Mouse (Mus musculus): ENCODE measurements around the gene Klrb1f. TPM values are rescaled to one million over a fixed set of nuclear protein-coding genes. Genes with fewer than 3 reads are reported as not detected.
A peak's percentile ranks its signal among the peaks of the same experiment; 100 is the strongest.

The Klrb1f gene
- polyA plus RNA-seq, 1 experiment from 2014 or later = 0.34 TPM

- WGBS = 93% methylated on average over 8 of the region's 8 CpGs
- H3K4me2 ChIP-seq = no peak overlapping the region
These were observed 18.1 kb upstream of the Klrb1f start for GRCm38 (mm10) chr6:129027451-129028248.

GRCm38 (mm10) chr6:129030175-129030824 is 15.4 kb upstream of the Klrb1f start:
- Histone ChIP-seq H3K9ac (no peak overlapping the region), H3K9me3 (no peaks in the 10 kb centered on the region), H3K4me1 (replicated peaks) (no peaks in the 10 kb centered on the region), H3K27me3 (no peaks in the 10 kb centered on the region), H3K27ac (replicated peaks) (no peak overlapping the region), H3K4me3 (no peak overlapping the region), H3K36me3 (no peaks in the 10 kb centered on the region), H3K4me2 (no peak overlapping the region)
- no peak for ATAC-seq (ENCODE audit: low FRiP score, low read depth)
- WGBS = 60% methylated on average over 6 of the region's 6 CpGs

More at GRCm38 (mm10) chr6:129027451-129028248, 18.1 kb upstream of the Klrb1f start:
- no peak for ATAC-seq (ENCODE audit: low FRiP score, low read depth)
- Histone ChIP-seq H3K4me3 (no peak overlapping the region), H3K27ac (replicated peaks) (no peak overlapping the region), H3K9me3 (no peaks in the 10 kb centered on the region), H3K36me3 (no peaks in the 10 kb centered on the region), H3K27me3 (no peaks in the 10 kb centered on the region), H3K4me1 (replicated peaks) (no peaks in the 10 kb centered on the region), H3K9ac (no peak overlapping the region)

- 84% methylated on average over 2 of the region's 2 CpGs for WGBS
- no peaks in the 10 kb centered on the region for H3K9me3 ChIP-seq
- no peak overlapping the region for H3K9ac ChIP-seq
- no peaks in the 10 kb centered on the region for H3K27me3 ChIP-seq
- no peaks in the 10 kb centered on the region for H3K4me1 ChIP-seq (replicated peaks)
- no peaks in the 10 kb centered on the region for H3K36me3 ChIP-seq
- no peak overlapping the region for H3K4me3 ChIP-seq
- H3K27ac ChIP-seq (replicated peaks) = no peak overlapping the region
- no peak for ATAC-seq (ENCODE audit: low FRiP score, low read depth)
- no peak overlapping the region for H3K4me2 ChIP-seq
These were observed 14.7 kb upstream of the Klrb1f start for GRCm38 (mm10) chr6:129030964-129031363.

GRCm38 (mm10) chr6:129033397-129033796 is 12.3 kb upstream of the Klrb1f start:
- Histone ChIP-seq H3K4me3 (no peak overlapping the region), H3K4me2 (no peak overlapping the region), H3K27me3 (no peaks in the 10 kb centered on the region), H3K4me1 (replicated peaks) (no peaks in the 10 kb centered on the region), H3K9ac (no peak overlapping the region), H3K36me3 (no peaks in the 10 kb centered on the region), H3K9me3 (no peaks in the 10 kb centered on the region), H3K27ac (replicated peaks) (no peak overlapping the region)
- no peak for ATAC-seq (ENCODE audit: low FRiP score, low read depth)
- WGBS = 83% methylated on average over 2 of the region's 2 CpGs

GRCm38 (mm10) chr6:129035017-129035416 is 10.7 kb upstream of the Klrb1f start:
- no peak overlapping the region for H3K4me3 ChIP-seq
- no peaks in the 10 kb centered on the region for H3K4me1 ChIP-seq (replicated peaks)
- no peaks in the 10 kb centered on the region for H3K27me3 ChIP-seq
- H3K27ac ChIP-seq (replicated peaks) = no peak overlapping the region
- no peaks in the 10 kb centered on the region for H3K9me3 ChIP-seq
- H3K9ac ChIP-seq = no peak overlapping the region
- H3K36me3 ChIP-seq = no peaks in the 10 kb centered on the region
- no peak for ATAC-seq (ENCODE audit: low FRiP score, low read depth)
- 91% methylated on average over 2 of the region's 2 CpGs for WGBS
- H3K4me2 ChIP-seq = no peak overlapping the region

GRCm38 (mm10) chr6:129036326-129036725 is 9.4 kb upstream of the Klrb1f start:
- no peaks in the 10 kb centered on the region for H3K4me1 ChIP-seq (replicated peaks)
- no peaks in the 10 kb centered on the region for H3K9me3 ChIP-seq
- H3K4me3 ChIP-seq = no peak overlapping the region
- ATAC-seq (ENCODE audit: low FRiP score, low read depth) = no peak
- H3K27me3 ChIP-seq = no peaks in the 10 kb centered on the region
- H3K27ac ChIP-seq (replicated peaks) = no peak overlapping the region
- H3K9ac ChIP-seq = no peak overlapping the region
- no peak overlapping the region for H3K4me2 ChIP-seq
- no peaks in the 10 kb centered on the region for H3K36me3 ChIP-seq

GRCm38 (mm10) chr6:129036890-129037463 is 8.7 kb upstream of the Klrb1f start:
- Histone ChIP-seq H3K4me2 (no peak overlapping the region), H3K9ac (no peak overlapping the region), H3K36me3 (no peaks in the 10 kb centered on the region), H3K27ac (replicated peaks) (no peak overlapping the region), H3K27me3 (no peaks in the 10 kb centered on the region), H3K9me3 (no peaks in the 10 kb centered on the region), H3K4me1 (replicated peaks) (no peaks in the 10 kb centered on the region), H3K4me3 (no peak overlapping the region)
- 81% methylated on average over 2 of the region's 2 CpGs for WGBS
- no peak for ATAC-seq (ENCODE audit: low FRiP score, low read depth)

GRCm38 (mm10) chr6:129041470-129041869 is 4.2 kb upstream of the Klrb1f start:
- no peak overlapping the region for H3K4me3 ChIP-seq
- H3K27me3 ChIP-seq = no peaks in the 10 kb centered on the region
- no peak overlapping the region for H3K9ac ChIP-seq
- no peaks in the 10 kb centered on the region for H3K36me3 ChIP-seq
- no peak overlapping the region for H3K27ac ChIP-seq (replicated peaks)
- WGBS = 99% methylated on average over 2 of the region's 2 CpGs
- no peaks in the 10 kb centered on the region for H3K9me3 ChIP-seq
- no peaks in the 10 kb centered on the region for H3K4me1 ChIP-seq (replicated peaks)
- H3K4me2 ChIP-seq = no peak overlapping the region
- ATAC-seq (ENCODE audit: low FRiP score, low read depth) = no peak

- no peak overlapping the region for H3K4me3 ChIP-seq
- no peaks in the 10 kb centered on the region for H3K4me1 ChIP-seq (replicated peaks)
- no peak overlapping the region for H3K9ac ChIP-seq
- H3K36me3 ChIP-seq = no peaks in the 10 kb centered on the region
- no peak overlapping the region for H3K4me2 ChIP-seq
- H3K27me3 ChIP-seq = no peaks in the 10 kb centered on the region
- H3K9me3 ChIP-seq = no peaks in the 10 kb centered on the region
- no peak for ATAC-seq (ENCODE audit: low FRiP score, low read depth)
- no peak overlapping the region for H3K27ac ChIP-seq (replicated peaks)
These were observed 3.2 kb upstream of the Klrb1f start for GRCm38 (mm10) chr6:129042470-129042869.

GRCm38 (mm10) chr6:129048381-129048780 is 2.7 kb downstream of the Klrb1f start:
- WGBS = 43% methylated on average over 4 of the region's 4 CpGs
- Histone ChIP-seq H3K4me1 (replicated peaks) (peaks cover 5% of the 10 kb centered on the region; the same call in 1 of the 2 replicates), H3K4me2 (no peak overlapping the region), H3K36me3 (no peaks in the 10 kb centered on the region), H3K9me3 (no peaks in the 10 kb centered on the region), H3K9ac (no peak overlapping the region), H3K27me3 (no peaks in the 10 kb centered on the region), H3K27ac (replicated peaks) (no peak overlapping the region), H3K4me3 (no peak overlapping the region)
- no peak for ATAC-seq (ENCODE audit: low FRiP score, low read depth)

GRCm38 (mm10) chr6:129048857-129049473 is 3.3 kb downstream of the Klrb1f start:
- WGBS = under 1% methylated on average over 13 of the region's 13 CpGs
- H3K4me1 ChIP-seq (replicated peaks) = peaks cover 5% of the 10 kb centered on the region; the same call in 1 of the 2 replicates
- H3K4me3 ChIP-seq = peak overlapping the region; percentile 45
- H3K27ac ChIP-seq (replicated peaks) = peak overlapping the region; percentile 64
- ATAC-seq (ENCODE audit: low FRiP score, low read depth) = peak; percentile 92
- peak overlapping the region; percentile 50 for H3K9ac ChIP-seq
- H3K4me2 ChIP-seq = peak overlapping the region; percentile 70
- H3K36me3 ChIP-seq = no peaks in the 10 kb centered on the region
- no peaks in the 10 kb centered on the region for H3K27me3 ChIP-seq
- no peaks in the 10 kb centered on the region for H3K9me3 ChIP-seq
